Mouse (Mus musculus) embryonic facial prominence, embryonic 11.5 days (tissue): Measurements from ENCODE around the gene Cenpt. TPM values are rescaled to one million over a fixed set of nuclear protein-coding genes. Genes with fewer than 3 reads are reported as not detected.
A peak's percentile ranks its signal among the peaks of the same experiment; 100 is the strongest.

Experiments
- ATAC-seq: fragments of 200-750 bp; cut with Nextera tagmentation; replicated peaks from 2 replicates; pipeline ENCODE4 v1.8.0; 2017; ENCODE audit warnings: low read depth; ENCODE audit not compliant: insufficient number of reproducible peaks, low FRiP score, low TSS enrichment
- DNase-seq: peaks from one replicate; pipeline ENCODE4 v3.0.0-alpha.2; 2015; ENCODE audit warnings: low spot score
- H3K27ac ChIP-seq: fragments of 300-500 bp; sonication (generic); replicated peaks from 2 replicates; pipeline ENCODE4 v1.5.1; 2014; ENCODE audit warnings: mild to moderate bottlenecking, low read depth, low read length, control low read depth
- H3K27me3 ChIP-seq: fragments of 300-500 bp; sonication (generic); 2 replicates; pipeline ENCODE4 v1.6.1; 2014; ENCODE audit warnings: mild to moderate bottlenecking, low read length, moderate library complexity, mixed read lengths; ENCODE audit not compliant: control insufficient read depth, insufficient read depth
- H3K36me3 ChIP-seq: fragments of 300-500 bp; sonication (generic); replicated peaks from 2 replicates; pipeline ENCODE4 v1.6.1; 2014; ENCODE audit warnings: low read depth, mild to moderate bottlenecking, low read length, moderate library complexity, mixed read lengths; ENCODE audit not compliant: control insufficient read depth, insufficient read depth
- H3K4me1 ChIP-seq: fragments of 300-500 bp; sonication (generic); 2 replicates; pipeline ENCODE4 v1.6.1; 2014; ENCODE audit warnings: low read length, mixed read lengths; ENCODE audit not compliant: control insufficient read depth, insufficient read depth
- H3K4me2 ChIP-seq: fragments of 300-500 bp; sonication (generic); 2 replicates; pipeline ENCODE4 v1.6.1; 2014; ENCODE audit warnings: low read depth, mild to moderate bottlenecking, control low read depth, low read length, moderate library complexity
- H3K4me3 ChIP-seq: fragments of 300-500 bp; sonication (generic); 2 replicates; pipeline ENCODE4 v1.5.1; 2014; ENCODE audit warnings: low read depth, low read length, control low read depth
- H3K9ac ChIP-seq: fragments of 300-500 bp; sonication (generic); replicated peaks from 2 replicates; pipeline ENCODE4 v1.6.1; 2014; ENCODE audit warnings: mild to moderate bottlenecking, control low read depth, low read length
- H3K9me3 ChIP-seq: fragments of 300-500 bp; sonication (generic); replicated peaks from 2 replicates; pipeline ENCODE4 v1.6.1; 2016; ENCODE audit warnings: mild to moderate bottlenecking, low read length, inconsistent platforms, mixed read lengths; ENCODE audit not compliant: control insufficient read depth
- WGBS: fragments of 180-500 bp; shearing (Covaris S2); extraction: QIAGEN DNeasy Blood & Tissue Kit; methylation state at CpG from one replicate; pipeline ENCODE4 v1.1.7; 2014; 5-methylcytosine and 5-hydroxymethylcytosine counted together
- polyA plus RNA-seq: library from polyadenylated mRNA; unstranded; fragments of >200 nt; fragmentation: Nextera tagmentation; extraction: Ambion mirVana; gene quantifications from 2 replicates; pipeline ENCODE4 v1.2.1, GENCODE M21; 2014

Gene Cenpt
- polyA plus RNA-seq, 1 experiment from 2014 or later, result 50.8 TPM

GRCm38 (mm10) chr8:105810245-105810786 is 42.8 kb downstream of the Cenpt start:
- H3K4me2 ChIP-seq, result no peak overlapping the region
- no peak overlapping the region for H3K4me3 ChIP-seq
- 89% methylated on average over 6 of the region's 6 CpGs for WGBS
- no peak overlapping the region for H3K9ac ChIP-seq
- H3K27ac ChIP-seq, result no peak overlapping the region
- ATAC-seq (no peak), DNase-seq (no peak)
- no peaks in the 10 kb centered on the region for H3K36me3 ChIP-seq
- no peaks in the 10 kb centered on the region for H3K4me1 ChIP-seq
- H3K27me3 ChIP-seq, result no peaks in the 10 kb centered on the region
- H3K9me3 ChIP-seq, result no peaks in the 10 kb centered on the region

GRCm38 (mm10) chr8:105808480-105808879 is 44.6 kb downstream of the Cenpt start:
- DNase-seq (no peak), ATAC-seq (no peak)
- Histone ChIP-seq H3K9ac (no peak overlapping the region), H3K9me3 (no peaks in the 10 kb centered on the region), H3K4me1 (no peaks in the 10 kb centered on the region), H3K4me2 (no peak overlapping the region), H3K27me3 (no peaks in the 10 kb centered on the region), H3K27ac (no peak overlapping the region), H3K4me3 (no peak overlapping the region), H3K36me3 (no peaks in the 10 kb centered on the region)
- WGBS, result 95% methylated on average over 2 of the region's 2 CpGs

- ATAC-seq (no peak), DNase-seq (no peak)
- Histone ChIP-seq H3K9me3 (no peaks in the 10 kb centered on the region), H3K4me3 (no peak overlapping the region), H3K4me1 (no peaks in the 10 kb centered on the region), H3K36me3 (no peaks in the 10 kb centered on the region), H3K27ac (no peak overlapping the region), H3K9ac (no peak overlapping the region), H3K4me2 (no peak overlapping the region), H3K27me3 (no peaks in the 10 kb centered on the region)
- WGBS, result 93% methylated on average over 5 of the region's 5 CpGs
Observed at GRCm38 (mm10) chr8:105807766-105808165, 45.3 kb downstream of the Cenpt start.

- Histone ChIP-seq H3K4me2 (no peak overlapping the region), H3K36me3 (no peaks in the 10 kb centered on the region), H3K27me3 (no peaks in the 10 kb centered on the region), H3K4me3 (no peak overlapping the region), H3K27ac (no peak overlapping the region), H3K4me1 (no peaks in the 10 kb centered on the region), H3K9me3 (no peaks in the 10 kb centered on the region), H3K9ac (no peak overlapping the region)
- 97% methylated on average over 1 of the region's 1 CpGs for WGBS
- ATAC-seq (no peak), DNase-seq (no peak)
Observed at GRCm38 (mm10) chr8:105805964-105806363, 47.1 kb downstream of the Cenpt start.

- ATAC-seq (no peak), DNase-seq (no peak)
- Histone ChIP-seq H3K4me2 (no peak overlapping the region), H3K4me3 (no peak overlapping the region), H3K9me3 (no peaks in the 10 kb centered on the region), H3K27me3 (no peaks in the 10 kb centered on the region), H3K4me1 (no peaks in the 10 kb centered on the region), H3K27ac (no peak overlapping the region), H3K9ac (no peak overlapping the region), H3K36me3 (no peaks in the 10 kb centered on the region)
- WGBS, result 83% methylated on average over 3 of the region's 3 CpGs
Observed at GRCm38 (mm10) chr8:105805346-105805745, 47.7 kb downstream of the Cenpt start.

- H3K4me3 ChIP-seq, result no peak overlapping the region
- no peak overlapping the region for H3K4me2 ChIP-seq
- 90% methylated on average over 7 of the region's 7 CpGs for WGBS
- no peaks in the 10 kb centered on the region for H3K27me3 ChIP-seq
- no peak overlapping the region for H3K9ac ChIP-seq
- no peaks in the 10 kb centered on the region for H3K9me3 ChIP-seq
- H3K27ac ChIP-seq, result no peak overlapping the region
- H3K4me1 ChIP-seq, result no peaks in the 10 kb centered on the region
- no peak for DNase-seq
- H3K36me3 ChIP-seq, result no peaks in the 10 kb centered on the region
- ATAC-seq, result no peak
Observed at GRCm38 (mm10) chr8:105804797-105805196, 48.3 kb downstream of the Cenpt start.

GRCm38 (mm10) chr8:105801153-105801904 is 51.7 kb downstream of the Cenpt start:
- Histone ChIP-seq H3K27me3 (no peaks in the 10 kb centered on the region), H3K9ac (no peak overlapping the region), H3K27ac (no peak overlapping the region), H3K4me1 (no peaks in the 10 kb centered on the region), H3K4me3 (no peak overlapping the region), H3K4me2 (no peak overlapping the region), H3K9me3 (no peaks in the 10 kb centered on the region), H3K36me3 (no peaks in the 10 kb centered on the region)
- no peak for DNase-seq
- 91% methylated on average over 6 of the region's 6 CpGs for WGBS
- no peak for ATAC-seq

GRCm38 (mm10) chr8:105799091-105799812 is 53.8 kb downstream of the Cenpt start:
- Histone ChIP-seq H3K27ac (no peak overlapping the region), H3K36me3 (no peaks in the 10 kb centered on the region)
- peak; percentile 11 for DNase-seq

More at GRCm38 (mm10) chr8:105799091-105799812, 53.8 kb downstream of the Cenpt start:
- H3K27me3 ChIP-seq, result no peaks in the 10 kb centered on the region
- no peaks in the 10 kb centered on the region for H3K9me3 ChIP-seq
- H3K9ac ChIP-seq, result no peak overlapping the region
- no peak for ATAC-seq
- H3K4me2 ChIP-seq, result no peak overlapping the region
- H3K4me1 ChIP-seq, result no peaks in the 10 kb centered on the region
- no peak overlapping the region for H3K4me3 ChIP-seq
- 75% methylated on average over 8 of the region's 8 CpGs for WGBS
